Mouse (Mus musculus): Measurements from ENCODE around the gene Ccng1.

The Ccng1 gene

DNA sequence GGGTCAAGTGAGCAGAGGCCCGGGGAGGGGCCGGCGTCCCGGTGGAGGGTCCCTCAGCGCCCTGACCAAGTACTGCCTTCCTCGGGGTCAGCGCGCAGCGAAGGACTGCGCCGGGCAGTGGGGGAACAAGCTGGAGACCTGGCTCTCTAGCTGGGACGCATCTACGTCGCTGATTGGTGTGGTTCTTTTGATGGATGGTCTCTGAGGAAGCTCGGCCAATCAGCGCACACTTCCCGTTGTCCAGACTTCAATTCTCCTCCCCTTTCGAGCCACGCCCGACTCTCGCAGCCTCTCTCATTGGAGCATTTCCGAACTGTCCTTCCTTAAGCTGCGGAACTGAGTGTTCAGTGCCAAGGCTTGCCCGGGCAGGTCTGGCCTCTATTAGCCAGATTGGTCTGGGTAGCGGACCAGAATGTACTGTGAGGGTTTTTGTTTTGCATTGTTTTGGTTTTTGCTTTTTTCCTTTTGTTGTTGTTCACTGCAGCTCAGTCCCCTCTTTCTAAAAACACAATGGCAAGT lies at the start of gene Ccng1:
TSS of gene Ccng1 (minus strand) at position 203 of the 519 bp plus-strand sequence.
- peak; percentile 94 for DNase-seq

DNA sequence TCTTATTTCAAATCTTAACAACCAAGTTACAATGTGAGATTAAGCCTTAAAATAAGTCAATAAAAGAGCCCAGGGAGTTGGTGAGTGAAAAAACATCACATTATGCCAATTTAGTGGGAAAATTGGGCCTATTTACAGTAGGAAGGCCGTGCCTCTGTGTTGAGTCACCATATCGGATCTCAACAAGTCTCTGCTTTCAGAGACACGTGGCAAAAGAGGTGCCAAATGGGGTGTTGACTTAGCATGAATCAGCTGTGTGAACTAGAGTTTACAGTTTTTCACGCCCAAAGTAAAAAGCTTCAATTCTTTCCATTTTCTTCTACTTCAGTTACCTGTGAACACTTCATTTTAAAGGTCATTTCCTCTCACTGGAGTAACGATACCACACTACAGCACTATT lies 35.2 kb upstream of the Ccng1 start:
- DNase-seq: no peak

DNA sequence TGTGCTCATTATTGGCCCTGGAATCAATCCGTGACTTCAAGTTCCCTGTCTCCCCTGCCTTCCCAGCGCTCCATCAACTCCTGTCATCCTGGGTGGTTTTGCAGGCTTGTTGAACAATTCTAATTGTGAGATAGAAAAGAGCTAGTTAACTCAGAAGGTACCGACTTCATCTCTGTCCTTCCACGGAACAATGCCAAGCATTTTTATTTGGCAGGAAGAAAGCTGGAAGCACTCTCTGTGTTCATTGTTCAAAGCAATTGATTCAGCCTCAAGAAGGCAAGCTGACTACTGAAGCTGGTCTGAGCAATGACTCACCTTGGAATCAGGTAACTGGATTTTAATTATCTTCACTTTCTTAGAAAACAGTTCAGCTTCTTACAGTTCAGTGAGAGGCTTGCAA lies 34.6 kb upstream of the Ccng1 start:
- no peak for DNase-seq

DNA sequence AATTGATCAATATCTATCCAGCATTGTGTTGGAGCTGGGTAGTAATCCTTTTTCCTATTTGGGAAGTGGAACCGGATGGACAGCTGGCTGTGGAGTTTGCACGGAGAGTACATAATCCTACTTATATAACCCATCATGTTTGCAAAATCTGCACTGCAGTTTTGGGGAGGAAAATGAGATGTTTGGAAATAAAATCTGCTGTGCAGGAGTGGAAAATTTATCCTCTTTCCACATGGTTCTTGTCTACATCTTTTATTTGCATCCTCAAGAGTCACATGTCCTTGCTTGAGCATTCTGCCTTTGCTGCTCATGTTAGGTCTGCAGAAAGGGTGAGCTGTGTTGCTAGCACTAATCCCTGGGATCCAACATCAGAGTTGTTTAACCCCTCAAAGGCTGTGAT lies 31.8 kb upstream of the Ccng1 start:
- no peak for DNase-seq

DNA sequence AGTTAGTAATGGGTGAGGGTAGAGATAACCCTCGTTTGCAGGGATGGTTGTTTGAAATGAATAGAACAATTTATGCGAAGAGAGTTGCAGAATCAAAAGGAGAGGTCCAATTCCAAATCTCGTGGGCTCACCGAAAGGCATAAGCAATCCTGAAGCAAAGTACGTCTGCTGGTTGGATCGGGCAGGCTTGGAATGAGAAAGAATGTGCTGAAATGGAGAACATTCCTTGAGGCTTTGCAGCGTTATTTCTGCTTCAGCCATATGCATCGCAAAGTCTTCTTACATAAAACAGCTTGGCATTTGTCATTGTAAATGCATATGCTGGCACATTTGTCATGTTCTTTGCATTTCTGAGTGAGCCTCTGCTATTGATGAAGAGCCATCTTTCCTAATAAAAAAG lies 29.2 kb upstream of the Ccng1 start:
- no peak for DNase-seq

DNA sequence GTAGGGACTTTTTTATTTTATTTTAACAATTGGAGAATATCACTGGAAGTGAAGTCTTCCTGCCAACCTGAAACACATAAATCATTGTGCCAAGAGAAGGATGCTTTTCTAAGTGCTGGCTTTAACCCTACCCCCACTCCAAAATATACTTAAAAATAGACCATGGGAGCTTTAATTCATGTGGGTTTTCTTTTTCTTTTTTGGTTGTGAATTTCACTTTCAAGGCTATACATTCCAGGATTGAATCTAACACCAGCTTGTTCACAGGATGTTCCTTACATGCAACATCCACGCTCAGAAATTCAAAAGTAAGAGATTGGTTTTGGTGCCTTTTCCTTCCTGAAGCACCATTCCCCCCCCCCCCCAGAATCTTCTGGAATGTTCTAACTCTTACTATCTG lies 28.2 kb upstream of the Ccng1 start:
- no peak for DNase-seq

DNA sequence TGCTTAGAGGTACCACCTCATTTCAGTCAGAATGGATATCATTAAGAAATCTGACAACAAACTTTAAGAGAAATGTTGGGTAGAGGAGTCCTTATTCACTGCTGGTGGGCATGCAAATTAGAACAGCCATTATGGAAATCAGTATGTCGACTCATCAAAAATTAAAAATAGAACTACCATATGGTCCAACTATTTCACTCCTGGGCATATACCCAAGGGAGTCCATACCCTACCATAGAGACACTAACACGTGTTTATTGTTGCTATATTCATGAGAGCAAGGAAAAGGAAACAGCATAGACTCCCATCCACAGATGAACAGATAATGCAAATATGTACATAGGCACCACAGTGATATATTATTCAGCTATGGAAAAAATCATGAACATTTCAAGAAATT lies 26.7 kb upstream of the Ccng1 start:
- DNase-seq: no peak

DNA sequence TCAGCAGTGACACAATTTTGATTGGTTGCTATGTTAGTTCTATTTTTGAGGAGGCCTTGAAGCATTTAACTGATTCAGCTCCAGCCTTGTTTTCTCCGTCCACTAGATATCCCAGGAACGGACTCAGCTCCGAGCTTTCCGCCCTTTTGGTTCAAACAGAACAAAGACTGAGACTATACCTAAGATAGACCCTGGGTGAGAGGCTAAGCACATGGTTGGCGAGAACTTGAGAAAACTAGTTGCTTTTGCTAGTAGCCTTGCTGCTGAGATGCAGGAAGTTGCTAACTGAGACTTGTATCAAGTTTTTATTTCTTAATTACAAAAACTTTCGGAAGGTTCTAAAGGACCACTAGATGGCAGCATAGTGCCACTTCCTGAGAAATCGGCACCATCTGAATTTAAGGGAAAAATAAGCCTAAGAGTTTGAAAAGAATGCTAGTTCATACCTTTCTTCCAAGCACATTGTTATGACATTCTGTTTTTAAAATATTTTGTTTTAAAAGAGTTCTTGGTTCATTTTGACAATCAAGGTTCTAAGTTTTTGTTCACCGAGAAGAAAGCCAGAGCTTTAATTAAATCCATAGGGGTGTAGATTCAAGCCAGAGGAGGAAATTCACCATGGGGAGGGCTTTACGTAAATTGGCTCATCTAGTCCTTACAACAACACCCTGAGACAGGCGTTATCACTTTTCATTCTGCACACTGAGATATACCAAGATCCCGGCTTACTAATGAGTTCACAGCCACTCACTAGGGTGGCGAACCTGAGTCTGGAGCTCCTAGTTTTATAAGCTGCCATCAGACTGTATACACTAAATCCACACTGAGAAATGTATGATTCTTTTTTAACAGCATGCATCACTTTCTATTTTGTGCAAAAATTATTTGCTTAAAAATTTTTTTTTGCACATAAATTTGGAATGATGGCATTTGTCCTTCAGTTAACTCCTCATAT lies 20.5 kb upstream of the Ccng1 start:
- no peak for DNase-seq

DNA sequence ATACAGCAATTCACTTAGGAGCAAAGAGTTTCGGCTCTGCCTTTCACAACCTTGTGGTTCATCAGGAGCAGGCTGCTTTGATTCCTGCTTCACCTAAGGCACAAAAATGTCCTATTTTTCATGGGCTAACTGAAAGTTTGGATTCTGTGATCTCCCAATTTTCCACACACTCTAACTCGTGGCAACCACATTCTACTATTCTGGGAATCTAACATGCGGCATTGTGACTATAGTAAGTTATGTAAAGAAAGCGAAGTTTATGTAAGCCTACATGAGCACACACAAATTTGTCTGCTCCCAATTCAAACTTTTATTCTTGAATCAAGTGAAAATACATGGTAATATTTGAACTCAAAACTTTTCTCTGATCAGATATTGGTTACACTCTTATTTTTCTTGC lies 9.6 kb upstream of the Ccng1 start:
- no peak for DNase-seq

DNA sequence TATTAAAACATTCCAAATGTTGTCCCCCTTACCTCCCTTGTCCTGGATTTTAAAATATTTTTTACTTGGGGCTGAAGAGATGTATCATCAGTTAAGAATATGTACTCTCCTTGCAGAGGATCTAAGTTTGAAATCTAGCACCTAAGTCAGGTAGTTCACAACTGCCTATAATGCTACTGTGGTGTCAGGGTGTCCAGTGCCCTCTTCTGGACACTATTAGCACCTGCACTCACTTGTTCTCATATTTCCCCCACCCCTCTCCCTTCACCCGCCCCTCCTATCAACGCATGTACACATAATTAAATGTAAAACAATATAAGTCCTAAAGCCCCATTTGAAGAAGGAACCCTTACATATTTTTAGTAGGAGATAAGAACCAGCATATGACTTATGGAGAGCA lies 8.3 kb upstream of the Ccng1 start:
- no peak for DNase-seq

DNA sequence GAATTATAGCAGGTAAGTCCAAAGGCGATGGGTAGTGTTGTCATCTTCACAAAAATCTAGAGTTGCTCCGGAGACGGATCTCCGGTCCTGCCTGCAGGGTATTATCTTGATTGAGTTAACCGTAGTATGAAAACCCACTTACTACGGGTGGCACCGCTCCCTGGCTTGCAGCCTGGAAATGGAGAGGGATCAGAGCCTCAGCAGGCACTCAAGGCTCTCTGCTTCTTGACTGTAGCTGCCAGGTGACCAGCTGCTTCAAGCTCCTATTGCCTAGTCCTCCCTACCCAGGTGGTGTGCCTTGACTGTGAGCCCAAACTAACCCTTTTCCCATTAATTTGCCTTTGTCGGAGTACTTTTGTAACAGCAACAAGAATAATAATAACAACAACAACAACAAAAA lies 4.8 kb upstream of the Ccng1 start:
- DNase-seq: no peak

DNA sequence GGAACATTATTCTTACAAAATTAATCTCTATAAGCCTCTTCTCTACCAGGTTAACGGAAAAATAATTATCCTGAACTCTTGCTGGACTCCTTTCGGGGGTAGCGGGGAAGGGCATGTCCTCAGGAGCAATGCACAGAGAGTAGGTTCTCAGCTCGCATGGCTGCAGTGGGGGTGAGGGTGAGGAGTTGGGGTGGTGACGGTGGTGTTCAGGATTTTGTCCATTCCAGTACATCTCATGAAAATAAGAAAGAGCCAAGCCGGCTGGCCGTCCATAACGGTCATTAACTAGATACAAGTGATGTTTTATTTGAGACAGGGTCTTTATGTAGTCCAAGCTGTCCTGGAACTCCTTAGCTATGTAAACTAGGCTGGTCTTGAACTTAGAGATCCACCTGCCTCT lies 857 bp upstream of the Ccng1 start:
- no peak for DNase-seq

DNA sequence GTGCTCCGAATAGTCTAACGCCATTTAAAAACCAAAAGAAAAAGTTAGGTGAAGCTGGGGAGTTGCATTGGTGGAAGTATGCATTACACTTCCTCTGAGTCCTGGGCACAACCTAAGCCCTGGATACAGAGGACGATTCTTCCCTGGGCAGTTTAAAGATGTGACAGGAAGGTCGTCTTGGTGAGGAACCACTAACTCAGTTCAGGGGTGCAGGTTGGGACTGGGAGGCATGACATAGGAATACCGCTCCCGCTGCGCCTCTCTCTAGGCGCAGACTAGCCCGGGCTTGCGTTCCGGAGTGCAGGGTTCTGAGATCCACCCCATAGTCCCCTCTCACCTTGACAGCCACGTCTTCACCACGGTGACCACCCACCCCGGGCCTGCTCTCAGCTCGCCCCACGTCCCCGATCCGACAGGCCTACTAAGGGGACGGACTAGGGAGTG lies 425 bp downstream of the Ccng1 start:
- DNase-seq: peak; percentile 46

DNA sequence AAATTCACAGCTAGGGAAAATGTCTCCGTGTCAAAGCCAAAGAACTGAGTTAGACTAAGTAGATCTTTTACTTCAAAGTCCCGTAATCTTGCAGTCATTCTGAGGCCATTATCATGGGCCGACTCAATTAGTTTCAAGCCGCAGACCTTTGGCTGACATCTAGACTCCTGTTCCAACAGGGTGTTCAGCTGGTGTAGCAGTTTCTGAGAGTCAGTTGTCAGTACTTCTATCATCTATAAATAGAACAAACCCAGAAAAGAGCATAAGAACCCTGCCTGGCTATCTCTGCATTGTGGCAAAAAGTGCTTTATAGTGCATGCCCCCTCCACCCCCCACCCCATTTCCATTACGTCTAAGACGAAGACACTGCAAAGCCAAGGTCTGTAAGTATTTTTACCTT lies 1.3 kb downstream of the Ccng1 start:
- DNase-seq: no peak

DNA sequence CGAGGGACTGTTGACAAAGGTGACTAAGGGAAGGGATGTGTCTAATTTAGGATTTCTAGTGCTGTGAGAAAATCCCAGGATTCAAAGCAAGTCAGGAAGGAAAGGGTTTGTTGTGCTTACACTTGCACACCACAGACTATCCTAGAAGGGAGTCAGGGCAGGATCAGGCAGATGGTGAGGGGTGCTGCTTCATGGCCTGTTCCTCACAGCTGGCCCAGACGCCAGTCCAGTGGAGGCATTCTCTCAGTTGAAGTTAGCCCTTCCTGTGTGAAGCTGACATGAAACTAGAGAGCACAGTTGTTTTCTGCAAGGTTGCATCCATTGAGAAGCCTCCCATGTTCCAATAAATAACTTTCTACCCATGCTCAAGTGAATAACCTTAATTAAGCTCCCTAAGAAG lies 7.4 kb downstream of the Ccng1 start:
- no peak for DNase-seq

DNA sequence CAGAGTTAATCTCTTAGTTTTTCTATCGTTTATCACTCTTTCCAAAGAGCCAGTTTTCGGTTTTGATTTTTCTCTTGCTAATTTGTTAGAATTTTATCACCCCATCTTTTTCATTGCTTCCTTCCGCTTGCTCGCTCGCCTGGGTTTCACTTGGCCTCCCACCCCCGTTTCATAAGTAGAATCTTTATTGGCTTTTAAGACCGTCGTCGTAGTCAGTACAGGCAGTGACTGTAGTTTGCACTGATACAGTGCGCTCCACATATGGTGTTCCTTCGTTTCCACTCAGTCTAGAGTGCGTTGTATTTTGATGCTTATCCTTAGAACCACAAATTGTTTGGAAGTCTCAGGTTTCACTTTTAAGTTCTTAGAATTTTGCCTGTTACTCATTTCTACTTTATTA lies 8.8 kb downstream of the Ccng1 start:
- DNase-seq: no peak

DNA sequence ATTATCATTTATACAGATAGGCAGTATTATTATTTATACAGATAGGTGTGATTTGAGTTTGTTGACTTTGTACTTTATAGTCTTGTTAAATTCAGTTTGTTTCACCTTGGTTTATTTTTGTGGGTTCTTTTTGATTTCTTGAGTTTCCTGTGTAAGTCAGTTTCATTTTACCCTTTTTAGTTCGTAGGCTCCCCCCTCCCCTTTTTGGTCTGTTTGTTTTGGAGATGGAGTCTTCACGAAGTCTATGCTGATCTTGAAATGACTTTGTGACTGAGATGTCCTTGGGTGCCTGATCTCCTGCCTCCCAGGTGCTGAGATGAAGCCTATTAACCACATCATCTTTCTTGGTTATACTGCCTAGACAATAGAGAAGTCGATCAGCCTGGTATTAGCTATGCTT lies 10.8 kb downstream of the Ccng1 start:
- no peak for DNase-seq

DNA sequence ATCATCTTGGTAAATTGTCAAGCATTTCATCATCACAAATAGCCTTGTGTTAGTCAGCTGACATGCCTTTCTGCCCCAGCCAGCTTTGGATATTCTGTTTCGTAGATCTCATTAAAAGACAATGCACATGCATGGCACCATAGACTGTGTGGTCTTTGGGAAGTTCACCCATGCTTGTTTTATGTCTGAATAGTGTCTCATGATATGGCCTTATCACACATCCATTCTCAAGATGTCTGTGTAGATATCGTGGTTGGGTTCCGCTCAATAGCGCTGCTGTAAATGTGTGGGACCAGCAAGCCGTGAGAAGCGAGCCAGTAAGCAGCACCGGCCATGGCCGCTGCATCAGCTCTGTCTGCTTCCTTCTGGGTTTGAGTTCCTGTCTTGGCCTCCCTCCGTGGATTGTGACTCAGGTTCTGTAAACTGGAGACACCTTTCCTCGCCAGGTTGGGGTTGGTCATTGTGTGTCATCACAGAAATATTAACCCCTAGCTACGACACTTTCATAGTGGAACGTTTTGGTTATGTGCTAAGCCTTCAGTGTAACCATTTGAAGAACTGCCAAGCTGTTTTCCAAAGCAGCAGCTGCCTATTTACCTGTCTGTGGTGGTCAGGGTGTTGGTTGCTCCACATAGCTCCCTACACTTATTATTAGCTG lies 13.4 kb downstream of the Ccng1 start:
- no peak for DNase-seq

DNA sequence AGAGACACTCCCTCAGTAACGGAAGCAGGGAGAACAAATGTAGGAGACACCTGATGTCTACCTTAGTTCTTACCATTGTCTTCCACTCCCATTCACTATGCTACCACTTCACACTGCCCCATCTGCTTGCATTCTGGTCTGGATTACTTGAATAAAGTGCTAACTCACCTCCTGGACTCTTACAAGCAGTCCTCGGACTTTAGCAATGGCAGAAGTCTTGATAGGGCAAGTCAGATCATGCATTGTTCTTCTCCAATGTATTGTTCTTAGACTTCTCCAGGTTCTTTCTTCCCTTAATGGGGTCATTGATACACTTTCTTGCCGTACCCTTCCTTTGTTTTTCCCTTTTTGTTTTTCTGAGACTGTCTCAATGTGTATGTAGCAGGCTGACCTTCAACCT lies 17.7 kb downstream of the Ccng1 start:
- no peak for DNase-seq

DNA sequence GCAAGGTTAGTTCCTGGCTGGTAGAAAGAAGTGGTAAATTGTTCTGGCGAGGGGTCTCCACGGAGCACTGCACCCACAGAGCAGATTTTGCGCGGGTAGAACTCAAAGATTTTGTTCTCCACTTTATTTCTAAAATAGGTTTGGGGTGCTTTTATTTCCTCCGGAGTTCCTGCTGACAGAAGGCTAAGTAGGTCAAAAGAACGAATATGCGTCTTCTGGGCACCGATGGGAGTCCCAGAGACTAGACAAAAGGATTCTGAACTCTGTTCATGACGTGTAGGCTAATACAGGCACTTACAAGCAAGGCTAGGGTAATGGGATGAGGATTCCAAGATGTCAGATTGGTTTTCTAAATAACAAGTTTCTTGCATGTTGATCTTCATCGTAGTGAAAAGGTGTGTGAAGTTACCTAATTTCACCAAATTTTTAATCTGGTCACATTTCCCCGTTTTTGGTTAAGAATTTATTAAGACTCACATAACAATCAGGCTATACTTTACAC lies 20.8 kb downstream of the Ccng1 start:
- no peak for DNase-seq

DNA sequence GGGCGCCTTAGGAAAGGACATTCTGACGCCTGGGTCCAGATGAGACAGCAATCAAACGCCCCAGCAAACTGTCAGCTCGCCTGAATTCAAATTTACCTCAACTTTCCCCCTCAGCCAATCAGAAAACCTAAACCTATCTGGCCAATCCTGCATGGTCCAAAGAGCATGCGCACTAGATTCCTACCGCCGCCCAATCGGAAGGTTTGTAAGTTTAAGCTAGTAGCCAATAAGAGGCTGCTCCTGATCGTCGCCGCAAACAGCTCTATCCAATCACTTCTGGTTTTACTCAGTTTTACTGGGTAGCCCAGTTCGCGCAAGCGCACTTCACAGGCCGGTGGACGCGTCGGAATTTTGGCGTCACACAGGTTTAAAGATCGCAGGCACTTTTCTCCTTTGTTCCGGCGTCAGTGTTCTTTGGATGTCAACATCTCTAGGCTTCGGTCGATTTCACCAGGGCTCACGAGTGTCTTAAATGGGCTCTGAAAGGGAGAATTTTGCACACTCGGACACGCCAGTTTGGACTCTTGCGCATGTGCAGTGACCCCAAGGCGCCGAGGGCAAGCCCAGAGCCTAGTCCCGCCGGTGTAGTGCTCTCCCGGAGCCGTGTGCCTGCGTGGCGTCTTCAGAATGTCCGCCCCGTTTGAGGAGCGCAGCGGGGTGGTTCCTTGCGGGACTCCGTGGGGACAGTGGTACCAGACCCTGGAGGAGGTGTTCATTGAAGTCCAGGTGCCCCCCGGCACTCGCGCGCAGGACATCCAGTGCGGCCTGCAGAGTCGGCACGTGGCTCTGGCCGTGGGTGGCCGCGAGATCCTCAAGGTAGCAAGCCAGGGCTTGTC lies 21.6 kb downstream of the Ccng1 start, which contains the start of the genes Hmmr and Nudcd2:
TSS of gene Hmmr (minus strand) at position 84 of the 836 bp plus-strand sequence.
TSS of gene Nudcd2 (plus strand) at position 329 of the 836 bp plus-strand sequence.
- DNase-seq: peak; percentile 95

DNA sequence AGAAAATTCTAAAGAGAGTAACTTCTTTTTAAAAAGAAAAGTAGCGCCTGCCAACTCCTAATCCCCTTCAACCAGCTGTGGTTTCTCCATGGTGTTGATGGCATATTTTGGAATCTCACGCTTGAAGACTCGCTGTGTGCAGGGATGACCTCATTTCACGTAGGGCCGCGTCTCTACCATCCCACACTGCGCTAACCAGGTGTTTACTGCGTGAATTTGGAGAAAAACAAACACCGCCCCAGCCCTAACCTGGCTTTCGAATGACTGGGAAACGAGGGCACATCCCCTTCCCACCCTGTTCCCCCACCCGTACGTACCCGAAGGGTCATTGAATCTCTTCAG lies 22.1 kb downstream of the Ccng1 start:
- no peak for DNase-seq

DNA sequence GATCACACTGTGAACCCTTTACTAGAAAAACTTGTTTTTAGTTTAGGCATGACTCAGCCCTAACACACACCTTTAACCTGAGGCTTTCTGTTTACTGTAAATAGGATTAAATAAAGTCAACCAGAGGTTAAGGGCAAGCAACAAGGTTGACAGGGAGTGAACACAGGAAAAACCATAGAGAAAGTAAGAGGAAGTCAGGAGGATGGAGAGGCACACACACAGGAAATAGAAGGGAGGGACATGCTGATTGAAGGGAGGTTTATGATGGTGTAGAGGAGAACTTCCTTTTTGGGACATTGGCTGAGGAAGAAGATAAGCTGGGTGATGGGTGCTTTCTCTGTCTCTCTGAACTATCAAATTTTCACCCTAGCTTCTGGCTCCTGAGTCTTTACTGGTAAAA lies 36.8 kb downstream of the Ccng1 start:
- no peak for DNase-seq
